Mouse (Mus musculus) myocyte (in vitro differentiated cells): ENCODE results near the gene Npm3.

Experiments
- E2F4 ChIP-seq: IDR thresholded peaks from one replicate; pipeline ENCODE4 v1.6.1; 2011; ENCODE audit warnings: mild to moderate bottlenecking, control low read depth, moderate library complexity; ENCODE audit not compliant: insufficient read depth
- MYOD1 ChIP-seq, 3 experiments: IDR thresholded peaks; one replicate each; pipeline ENCODE4 v1.6.1; 2011; ENCODE audit warnings: control low read depth in 2 of 3, low read depth in 2 of 3, mild to moderate bottlenecking in 2 of 3, moderate library complexity in 1 of 3; ENCODE audit not compliant: insufficient read length in 2 of 3, control insufficient read depth in 1 of 3
- POLR2A ChIP-seq: IDR thresholded peaks from one replicate; pipeline ENCODE4 v1.6.1; 2011; ENCODE audit warnings: low read depth, mild to moderate bottlenecking, control low read depth, moderate library complexity; ENCODE audit not compliant: insufficient read length
- USF1 ChIP-seq: IDR thresholded peaks from one replicate; pipeline ENCODE4 v1.6.1; 2011; ENCODE audit warnings: low read depth, mild to moderate bottlenecking, control low read depth, moderate library complexity

- no peak for TF ChIP-seq MYOD1 (IDR thresholded peaks at IDR 0.05; ENCODE audit: control insufficient read depth in 1 of 3, insufficient read length in 2 of 3, low read depth in 2 of 3)
- TF ChIP-seq POLR2A, result no peak
- no peak for TF ChIP-seq USF1
- no peak for TF ChIP-seq E2F4
These were observed 31.1 kb downstream of the Npm3 start for GRCm38 (mm10) chr19:45718286-45718685.
